Mouse (Mus musculus): Measurements from ENCODE around the gene Rarg.
A peak's percentile ranks its signal among the peaks of the same experiment; 100 is the strongest.
"Not testable (repeated sequence)": the region's sequence is repeated elsewhere in the genome, so short reads cannot be mapped to it uniquely, and the experiment has no call there.

Rarg gene

DNA sequence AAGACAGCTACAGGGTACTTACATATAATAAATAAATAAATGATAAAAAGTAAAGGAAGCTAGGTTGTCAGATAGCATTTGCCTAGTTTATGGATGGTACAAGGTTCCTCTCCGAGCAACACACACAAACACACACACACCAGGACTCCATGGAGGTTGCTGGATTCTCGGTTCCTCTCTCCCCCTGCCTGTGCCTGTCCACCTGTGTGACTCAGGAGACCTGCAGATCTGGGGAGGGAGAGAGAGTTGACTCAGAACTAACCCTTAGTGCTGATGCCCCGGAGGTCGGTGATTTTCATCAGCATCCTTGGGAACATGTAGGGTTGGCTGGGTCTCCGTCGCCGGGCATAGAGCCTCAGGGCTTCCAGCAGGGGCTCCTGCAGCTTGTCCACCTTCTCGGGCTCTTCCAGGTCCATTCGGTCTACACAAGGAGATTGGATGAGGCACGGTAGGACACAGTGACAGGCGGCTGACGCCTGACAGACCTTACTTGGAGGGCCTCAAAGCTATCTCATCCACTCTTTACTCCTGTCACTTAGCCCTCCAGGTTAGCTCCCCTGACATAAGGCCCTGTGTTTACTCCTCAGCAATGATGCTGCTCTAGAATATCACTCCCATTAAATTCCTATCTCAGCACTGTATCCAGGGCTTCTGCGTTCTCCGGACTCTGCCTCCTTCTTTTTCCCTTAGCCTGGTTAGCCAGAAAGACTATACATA is 18.6 kb downstream of the Rarg start:
- DNase-seq (ENCODE audit: low read depth, low spot score) = no peak

GRCm38 (mm10) chr15:102235371-102236027 is 21.8 kb downstream of the Rarg start:
- peak; percentile 90 for DNase-seq (ENCODE audit: low read depth, low spot score)

GRCm38 (mm10) chr15:102233896-102234295 is 23.4 kb downstream of the Rarg start:
- peak; percentile 38 for DNase-seq (ENCODE audit: low read depth, low spot score)

- DNase-seq (ENCODE audit: low read depth, low spot score) = no peak
Measured at GRCm38 (mm10) chr15:102232764-102233163, 24.6 kb downstream of the Rarg start.

DNA sequence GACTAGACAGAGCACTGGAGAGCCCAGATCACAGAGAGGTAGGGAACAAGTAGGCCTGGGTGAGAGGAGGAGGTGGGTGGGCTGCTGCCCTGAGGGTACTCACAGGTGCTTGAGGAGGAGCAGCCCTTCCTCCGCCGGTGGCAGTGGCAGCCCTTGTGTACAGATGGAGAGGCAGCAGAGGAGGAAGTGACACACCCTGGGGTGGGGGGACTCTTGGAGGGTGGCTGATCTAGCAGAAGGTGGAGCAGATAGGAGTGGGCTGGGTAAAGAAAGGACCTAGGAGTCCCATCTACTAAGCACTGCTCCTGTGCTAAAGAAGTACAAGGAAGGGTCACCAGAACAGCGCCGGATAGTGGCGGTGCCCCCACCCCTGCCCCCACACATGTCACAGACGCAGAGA is 25.6 kb downstream of the Rarg start, which contains the start of gene Itgb7:
Itgb7 (minus strand) TSS at position 197 of the 400 bp plus-strand sequence.
- DNase-seq (ENCODE audit: low read depth, low spot score) = peak; percentile 53

DNA sequence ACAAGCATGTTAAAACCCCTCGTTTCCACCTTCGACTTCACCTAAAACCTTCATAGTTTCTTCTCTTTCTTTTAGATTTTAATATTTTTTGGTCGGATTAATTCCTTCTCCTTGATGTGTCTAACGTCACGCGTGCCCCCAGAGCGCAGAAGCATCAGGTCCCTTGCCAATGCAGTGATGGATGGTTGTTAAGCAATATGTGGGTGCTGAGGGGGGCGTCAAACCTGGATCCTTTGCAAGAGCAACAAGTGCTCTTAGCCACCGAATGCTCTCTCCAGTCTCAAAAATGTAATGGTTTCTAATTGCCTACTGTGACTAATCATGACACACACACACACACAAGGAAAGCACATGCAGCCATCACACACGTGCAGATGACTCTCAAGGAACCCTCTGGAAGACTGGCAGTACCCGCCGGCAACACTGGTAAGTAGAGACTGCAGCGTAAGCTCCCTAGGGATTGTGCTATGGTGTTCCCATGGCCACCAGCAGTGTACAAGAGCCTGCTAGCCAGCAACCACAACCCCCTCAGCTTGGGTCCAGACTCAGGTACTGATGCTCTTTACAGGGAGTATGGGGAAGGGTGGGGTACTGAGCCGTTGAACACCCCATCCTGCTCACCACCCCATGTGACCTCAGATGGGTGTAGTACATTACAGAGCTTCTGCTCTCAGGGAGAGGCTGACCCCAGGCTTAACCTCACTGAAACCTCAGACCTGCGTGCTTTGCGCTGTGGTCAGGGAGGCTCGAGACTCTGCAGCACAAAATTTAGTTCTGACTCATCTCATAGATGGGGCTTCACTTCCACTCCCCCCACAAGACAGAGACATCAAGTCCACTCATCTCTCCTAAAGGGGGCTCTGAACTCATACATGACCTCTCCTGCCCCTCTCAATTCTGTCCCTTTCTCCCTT is 26.7 kb downstream of the Rarg start:
- DNase-seq (ENCODE audit: low read depth, low spot score) = peak; percentile 36

GRCm38 (mm10) chr15:102225619-102226018 is 31.7 kb downstream of the Rarg start:
- not testable (repeated sequence) for DNase-seq (ENCODE audit: low read depth, low spot score)

- DNase-seq (ENCODE audit: low read depth, low spot score) = no peak
Measured at GRCm38 (mm10) chr15:102224992-102225617, 32.2 kb downstream of the Rarg start.

GRCm38 (mm10) chr15:102224186-102224991 is 32.9 kb downstream of the Rarg start:
- peak; percentile 73 for DNase-seq (ENCODE audit: low read depth, low spot score)

GRCm38 (mm10) chr15:102222386-102222785 is 34.9 kb downstream of the Rarg start:
- DNase-seq (ENCODE audit: low read depth, low spot score) = peak; percentile 63

- DNase-seq (ENCODE audit: low read depth, low spot score) = no peak
Measured at GRCm38 (mm10) chr15:102217325-102217724, 40.0 kb downstream of the Rarg start.

GRCm38 (mm10) chr15:102216459-102217228 is 40.7 kb downstream of the Rarg start:
- DNase-seq (ENCODE audit: low read depth, low spot score) = peak; percentile 81

DNA sequence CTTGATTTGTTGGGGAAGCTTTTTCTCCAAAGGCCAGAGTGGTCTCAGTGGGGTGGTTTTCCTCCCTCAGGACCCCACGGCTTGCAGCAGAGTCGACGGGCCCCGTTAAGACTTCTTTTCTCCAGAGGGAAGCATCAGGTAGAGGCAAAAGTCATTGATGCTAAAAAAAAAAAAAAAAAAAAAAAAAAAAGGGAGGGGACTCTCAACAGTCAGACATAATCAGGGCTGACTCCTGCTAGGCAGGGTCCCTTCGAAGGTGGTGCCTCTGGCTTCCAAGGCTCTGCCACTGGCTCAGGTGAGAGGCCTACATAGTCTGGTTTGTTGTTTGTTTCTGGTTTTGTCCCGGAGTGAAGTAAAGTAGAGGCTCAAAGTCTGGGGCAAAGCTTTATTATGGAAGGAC is 41.7 kb downstream of the Rarg start:
- DNase-seq (ENCODE audit: low read depth, low spot score) = no peak

DNA sequence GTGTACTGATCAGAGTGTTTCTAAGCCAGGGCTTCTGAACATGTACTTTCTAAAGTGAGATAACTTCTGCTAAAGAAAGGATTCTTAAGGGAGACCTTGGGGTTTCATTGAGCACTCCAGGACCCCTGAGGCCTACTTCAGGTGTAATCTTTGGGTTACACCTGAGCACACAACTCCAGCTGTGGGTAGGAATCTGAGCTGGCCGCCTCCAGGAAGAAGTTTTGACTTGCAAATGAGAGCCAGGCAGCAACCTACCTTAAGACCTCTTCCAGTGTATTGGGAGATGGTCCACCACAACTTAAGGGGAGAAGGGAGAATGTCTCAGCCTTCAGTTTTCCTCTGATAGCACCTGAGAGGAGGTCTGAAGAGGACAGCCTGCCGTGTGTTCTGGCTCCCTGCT is 43.2 kb downstream of the Rarg start:
- peak; percentile 66 for DNase-seq (ENCODE audit: low read depth, low spot score)

- peak; percentile 99 for DNase-seq (ENCODE audit: low read depth, low spot score)
Measured at GRCm38 (mm10) chr15:102211895-102212294, 45.4 kb downstream of the Rarg start.

- DNase-seq (ENCODE audit: low read depth, low spot score) = peak; percentile 84
Measured at GRCm38 (mm10) chr15:102210816-102211215, 46.5 kb downstream of the Rarg start.

- DNase-seq (ENCODE audit: low read depth, low spot score) = no peak
Measured at GRCm38 (mm10) chr15:102209114-102209513, 48.2 kb downstream of the Rarg start.

DNA sequence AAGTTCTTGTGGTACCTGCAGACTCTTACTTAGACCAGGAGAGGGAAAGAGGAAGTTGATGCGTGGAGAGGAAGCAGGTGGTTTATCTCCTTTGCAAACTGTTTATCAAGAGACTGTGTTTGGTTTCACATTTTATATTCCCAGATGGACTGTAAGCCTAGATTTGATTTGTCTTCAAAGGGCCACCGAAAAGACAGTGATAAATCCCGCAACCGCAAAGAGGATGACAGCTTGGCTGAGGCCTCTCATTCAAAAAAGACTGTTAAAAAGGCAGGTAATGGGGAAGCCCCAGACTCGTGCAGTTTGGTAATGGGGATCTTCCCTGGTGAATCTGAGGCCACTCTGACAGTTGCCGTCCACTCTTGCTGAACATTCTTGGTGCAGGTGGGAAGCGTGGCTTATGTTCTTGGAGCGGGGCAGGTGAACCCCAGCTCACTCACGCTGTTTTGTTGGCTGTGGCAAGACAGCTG is 49.2 kb downstream of the Rarg start:
- DNase-seq (ENCODE audit: low read depth, low spot score) = no peak

- DNase-seq (ENCODE audit: low read depth, low spot score) = no peak
Measured at GRCm38 (mm10) chr15:102207351-102207750, 50.0 kb downstream of the Rarg start.

GRCm38 (mm10) chr15:102205779-102206178 is 51.5 kb downstream of the Rarg start:
- peak; percentile 55 for DNase-seq (ENCODE audit: low read depth, low spot score)
